10 mouse cellular contexts compared by ENCODE assay signal in the genomic region with DNA sequence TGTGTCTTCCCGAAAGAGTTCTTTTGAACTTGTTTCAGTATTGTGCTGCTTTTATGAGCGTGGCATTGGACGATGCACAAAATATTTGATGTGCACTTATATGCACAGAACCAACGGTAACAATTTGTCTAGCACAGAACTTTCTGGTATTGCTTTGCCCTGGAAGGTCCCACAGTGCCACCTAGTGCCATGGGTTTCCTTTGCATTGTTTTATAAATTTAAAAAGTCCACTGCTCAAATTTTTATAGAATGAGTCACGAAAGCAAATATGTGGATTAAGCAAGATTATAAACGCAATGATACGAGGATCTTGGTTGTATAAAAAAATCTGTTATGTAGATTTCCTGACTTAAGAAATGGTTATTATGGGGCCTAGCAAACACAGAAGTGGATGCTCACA.
DNase-seq lines count a peak whose midpoint lies in the region; ATAC-seq and TF ChIP-seq lines count a peak whose summit lies in the region.
"Had no signal": no experiment of that assay in that cellular context is flagged by ENCODE, and none has a peak within 500 bp of the region (broad histone marks: within the 10 kb centered on the region; RNA-seq: fewer than 3 reads in every experiment).

No protein-coding gene starts in this region.

- no peak overlapping the region for H3K4me2 ChIP-seq in intestine, embryonic 14.5 days (ENCODE audit: low read length)
- H3K4me2 ChIP-seq in intestine, embryonic 15.5 days (replicated peaks): no peak overlapping the region
- H3K4me2 ChIP-seq: embryonic facial prominence, embryonic 13.5 days; midbrain, embryonic 12.5 days had no signal

- 0 out of 2 replicates have a peak, but pooled peaks cover 6% of the 10 kb centered on the region for H3K4me1 ChIP-seq in intestine, embryonic 14.5 days (replicated peaks; ENCODE audit: control insufficient read depth, insufficient read depth, low read length)
- H3K4me1 ChIP-seq in intestine, embryonic 15.5 days (replicated peaks): 0 out of 2 replicates have a peak, but pooled peaks cover 3% of the 10 kb centered on the region
- 0 out of 2 replicates have a peak, but pooled peaks cover 2% of the 10 kb centered on the region for H3K4me1 ChIP-seq in cortical plate, adult 2 months (ENCODE audit: control insufficient read depth, insufficient read depth, low read length)
- H3K4me1 ChIP-seq in limb, embryonic 10.5 days: peaks cover 10% of the 10 kb centered on the region; the same call in 1 of the 2 replicates
- H3K4me1 ChIP-seq: midbrain, embryonic 12.5 days had no signal

- no peaks in the 10 kb centered on the region for H3K27me3 ChIP-seq in intestine, embryonic 14.5 days (replicated peaks; ENCODE audit: control insufficient read depth, insufficient read depth, low read length)
- no peaks in the 10 kb centered on the region for H3K27me3 ChIP-seq in intestine, embryonic 15.5 days (replicated peaks)
- no peaks in the 10 kb centered on the region for H3K27me3 ChIP-seq in limb, embryonic 10.5 days (ENCODE audit: low read depth, poor library complexity, severe bottlenecking)
- H3K27me3 ChIP-seq: embryonic facial prominence, embryonic 13.5 days; midbrain, embryonic 12.5 days had no signal

- no peaks in the 10 kb centered on the region for H3K36me3 ChIP-seq in intestine, embryonic 14.5 days (ENCODE audit: control insufficient read depth, insufficient read depth, low read length)
- H3K36me3 ChIP-seq in intestine, embryonic 15.5 days: no peaks in the 10 kb centered on the region
- peaks cover 5% of the 10 kb centered on the region; the same call in 1 of the 2 replicates for H3K36me3 ChIP-seq in limb, embryonic 10.5 days
- H3K36me3 ChIP-seq: embryonic facial prominence, embryonic 13.5 days; midbrain, embryonic 12.5 days had no signal

- WGBS in intestine, embryonic 14.5 days: 39% methylated on average over 7 of the region's 7 CpGs
- 30% methylated on average over 7 of the region's 7 CpGs for WGBS in intestine, embryonic 15.5 days
- 72% methylated on average over 7 of the region's 7 CpGs for whole genome bisulfite sequencing in limb, embryonic 10.5 days

- no peak overlapping the region for H3K4me3 ChIP-seq in intestine, embryonic 14.5 days (ENCODE audit: low read depth, low read length)
- H3K4me3 ChIP-seq in intestine, embryonic 15.5 days (replicated peaks): no peak overlapping the region
- H3K4me3 ChIP-seq in cortical plate, adult 2 months (ENCODE audit: insufficient read depth, low read length): no peak overlapping the region
- H3K4me3 ChIP-seq in limb, embryonic 10.5 days: no peak overlapping the region
- H3K4me3 ChIP-seq: embryonic facial prominence, embryonic 13.5 days; midbrain, embryonic 12.5 days had no signal

- DNase-seq in intestine, embryonic 14.5 days (ENCODE audit: low spot score): peak; percentile 82
- DNase-seq in R1 (ENCODE audit: low read depth, low spot score): peak; percentile 50
- peak; percentile 63 for DNase-seq in induced T-regulatory cell, adult 2 months (ENCODE audit: low read depth)
- DNase-seq in limb, embryonic 10.5 days (ENCODE audit: low spot score): peak; percentile 48
- DNase-seq in right cerebral cortex, adult 18-20 months: peak; percentile 55
- peak; percentile 21 for DNase-seq in yolk sac, embryonic 10.5 days (ENCODE audit: low spot score)

- no peak for TF ChIP-seq POLR2A in cortical plate, adult 2 months (IDR thresholded peaks at IDR 0.05; ENCODE audit: extremely low read depth, insufficient read depth, low read length)

- no peaks in the 10 kb centered on the region for H3K9me3 ChIP-seq in intestine, embryonic 14.5 days (ENCODE audit: control insufficient read depth, low read length)
- no peaks in the 10 kb centered on the region for H3K9me3 ChIP-seq in intestine, embryonic 15.5 days
- no peaks in the 10 kb centered on the region for H3K9me3 ChIP-seq in limb, embryonic 10.5 days (replicated peaks)
- H3K9me3 ChIP-seq: midbrain, embryonic 12.5 days had no signal

- no peak overlapping the region for H3K9ac ChIP-seq in intestine, embryonic 14.5 days (ENCODE audit: low read length)
- no peak overlapping the region for H3K9ac ChIP-seq in intestine, embryonic 15.5 days
- H3K9ac ChIP-seq: embryonic facial prominence, embryonic 13.5 days; midbrain, embryonic 12.5 days had no signal

- TF ChIP-seq CTCF in cortical plate, adult 2 months (IDR thresholded peaks at IDR 0.05; ENCODE audit: extremely low read depth, insufficient read depth, low read length): peak; percentile 85

- no peak for ATAC-seq in intestine, embryonic 14.5 days (replicated peaks; ENCODE audit: low FRiP score, low TSS enrichment, low read depth)
- no peak for ATAC-seq in intestine, embryonic 15.5 days

- H3K27ac ChIP-seq in intestine, embryonic 14.5 days (ENCODE audit: low read depth): no peak overlapping the region
- no peak overlapping the region for H3K27ac ChIP-seq in intestine, embryonic 15.5 days
- no peak overlapping the region for H3K27ac ChIP-seq in cortical plate, adult 2 months (ENCODE audit: insufficient read depth, low read length)
- no peak overlapping the region for H3K27ac ChIP-seq in limb, embryonic 10.5 days
- H3K27ac ChIP-seq: embryonic facial prominence, embryonic 13.5 days; midbrain, embryonic 12.5 days had no signal

Comparison
In these comparisons a context has a peak if more than half of its experiments do, and no peak if none do; other contexts are left out.
1. DNase-seq: peak in every context shown above with its lines; median percentile 82 in intestine, embryonic 14.5 days; 63 in induced T-regulatory cell, adult 2 months; 55 in right cerebral cortex, adult 18-20 months; 50 in R1; 48 in limb, embryonic 10.5 days; 21 in yolk sac, embryonic 10.5 days.